Mouse (Mus musculus): ENCODE results near the gene Ptpn6. TPM values are rescaled to one million over a fixed set of nuclear protein-coding genes. Genes with fewer than 3 reads are reported as not detected.
A peak's percentile ranks its signal among the peaks of the same experiment; 100 is the strongest.

Gene Ptpn6
- polyA plus RNA-seq, 1 experiment, result 2.9 TPM

DNA sequence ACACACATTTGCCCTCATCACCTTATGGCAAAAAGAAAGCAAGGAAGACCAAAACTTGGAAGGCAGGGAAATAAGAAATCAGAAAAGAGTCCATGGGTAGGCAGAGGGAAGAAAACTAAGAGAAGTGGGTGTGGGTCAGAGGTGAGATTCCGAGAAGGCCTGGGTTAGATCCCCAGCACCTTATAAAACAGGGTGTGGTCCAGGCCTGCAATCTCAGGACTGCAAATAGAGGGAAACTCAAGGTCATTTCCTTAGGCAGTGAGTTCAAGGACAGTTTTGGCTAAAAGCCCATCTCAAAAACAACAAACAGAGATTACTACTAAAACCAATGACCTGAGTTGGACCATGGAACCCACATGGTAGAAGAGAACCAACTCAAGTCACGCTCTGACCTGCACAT lies 15.3 kb upstream of the Ptpn6 start:
- no peak for DNase-seq (ENCODE audit: low read depth)
- TF ChIP-seq POLR2A (IDR thresholded peaks at IDR 0.05; ENCODE audit: borderline replicate concordance, extremely low read depth, insufficient read depth, insufficient read length, poor library complexity, severe bottlenecking) (no peak), CTCF (IDR thresholded peaks at IDR 0.05; ENCODE audit: borderline replicate concordance, extremely low read depth, insufficient read depth, insufficient read length) (no peak)

DNA sequence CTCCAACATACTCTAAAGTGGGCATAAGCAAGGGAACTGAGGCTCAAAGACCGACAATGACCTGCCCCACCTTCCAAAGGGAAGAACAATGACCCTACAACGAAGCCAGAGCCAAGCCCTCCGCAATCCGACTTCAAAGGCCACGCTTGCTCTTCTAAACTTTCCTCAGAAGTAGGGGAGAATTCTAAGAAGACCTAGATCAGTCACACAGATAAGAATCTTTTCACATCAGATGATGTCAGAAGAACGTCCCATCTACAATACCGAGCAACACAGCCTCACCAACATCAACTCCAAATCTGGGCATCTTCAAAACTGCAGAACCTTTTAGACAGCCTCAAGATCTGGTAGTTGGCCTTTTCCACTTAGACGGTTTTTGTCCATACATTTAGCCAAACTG lies 11.9 kb upstream of the Ptpn6 start:
- no peak for TF ChIP-seq POLR2A (IDR thresholded peaks at IDR 0.05; ENCODE audit: borderline replicate concordance, extremely low read depth, insufficient read depth, insufficient read length, poor library complexity, severe bottlenecking)
- no peak for TF ChIP-seq CTCF (IDR thresholded peaks at IDR 0.05; ENCODE audit: borderline replicate concordance, extremely low read depth, insufficient read depth, insufficient read length)
- DNase-seq (ENCODE audit: low read depth), result no peak

- TF ChIP-seq CTCF (IDR thresholded peaks at IDR 0.05; ENCODE audit: borderline replicate concordance, extremely low read depth, insufficient read depth, insufficient read length), result no peak
- TF ChIP-seq POLR2A (IDR thresholded peaks at IDR 0.05; ENCODE audit: borderline replicate concordance, extremely low read depth, insufficient read depth, insufficient read length, poor library complexity, severe bottlenecking), result no peak
- no peak for DNase-seq (ENCODE audit: low read depth)
Measured at GRCm38 (mm10) chr6:124746654-124747632, 8.4 kb upstream of the Ptpn6 start.

DNA sequence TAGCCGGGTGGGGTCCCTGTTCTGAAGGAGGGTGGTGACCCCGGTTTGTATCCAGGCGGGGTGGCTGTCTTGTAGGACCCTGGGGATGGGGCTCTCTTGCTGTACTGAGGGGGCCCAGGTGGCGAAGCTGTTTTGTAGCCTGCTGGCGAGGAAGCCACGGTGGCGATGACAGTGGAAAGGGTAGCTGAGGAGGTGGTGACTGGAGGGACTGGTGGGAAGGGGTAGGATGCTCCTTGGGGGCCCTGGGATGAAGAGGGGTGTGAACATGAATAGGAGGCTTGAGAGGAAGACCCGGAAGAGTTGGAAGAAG lies 7.7 kb upstream of the Ptpn6 start:
- no peak for DNase-seq (ENCODE audit: low read depth)

GRCm38 (mm10) chr6:124745490-124746295 lies 7.2 kb upstream of the Ptpn6 start:
- TF ChIP-seq POLR2A (IDR thresholded peaks at IDR 0.05; ENCODE audit: borderline replicate concordance, extremely low read depth, insufficient read depth, insufficient read length, poor library complexity, severe bottlenecking) (no peak; the same call in 1 of the 2 replicates), CTCF (IDR thresholded peaks at IDR 0.05; ENCODE audit: borderline replicate concordance, extremely low read depth, insufficient read depth, insufficient read length) (peak; percentile 82)

More for the DNA sequence above, 7.7 kb upstream of the Ptpn6 start:
- TF ChIP-seq POLR2A (IDR thresholded peaks at IDR 0.05; ENCODE audit: borderline replicate concordance, extremely low read depth, insufficient read depth, insufficient read length, poor library complexity, severe bottlenecking) (no peak), CTCF (IDR thresholded peaks at IDR 0.05; ENCODE audit: borderline replicate concordance, extremely low read depth, insufficient read depth, insufficient read length) (no peak)

GRCm38 (mm10) chr6:124744755-124745321 lies 6.3 kb upstream of the Ptpn6 start:
- TF ChIP-seq POLR2A (IDR thresholded peaks at IDR 0.05; ENCODE audit: borderline replicate concordance, extremely low read depth, insufficient read depth, insufficient read length, poor library complexity, severe bottlenecking) (no peak), CTCF (IDR thresholded peaks at IDR 0.05; ENCODE audit: borderline replicate concordance, extremely low read depth, insufficient read depth, insufficient read length) (no peak)
- no peak for DNase-seq (ENCODE audit: low read depth)

More at GRCm38 (mm10) chr6:124745490-124746295, 7.2 kb upstream of the Ptpn6 start:
- DNase-seq (ENCODE audit: low read depth), result peak; percentile 98

GRCm38 (mm10) chr6:124743647-124744046 lies 5.1 kb upstream of the Ptpn6 start:
- TF ChIP-seq POLR2A (IDR thresholded peaks at IDR 0.05; ENCODE audit: borderline replicate concordance, extremely low read depth, insufficient read depth, insufficient read length, poor library complexity, severe bottlenecking), result no peak
- no peak for TF ChIP-seq CTCF (IDR thresholded peaks at IDR 0.05; ENCODE audit: borderline replicate concordance, extremely low read depth, insufficient read depth, insufficient read length)
- no peak for DNase-seq (ENCODE audit: low read depth)

GRCm38 (mm10) chr6:124742839-124743514 lies 4.5 kb upstream of the Ptpn6 start:
- no peak for DNase-seq (ENCODE audit: low read depth)
- no peak for TF ChIP-seq POLR2A (IDR thresholded peaks at IDR 0.05; ENCODE audit: borderline replicate concordance, extremely low read depth, insufficient read depth, insufficient read length, poor library complexity, severe bottlenecking)

GRCm38 (mm10) chr6:124741842-124742241 lies 3.3 kb upstream of the Ptpn6 start:
- DNase-seq (ENCODE audit: low read depth), result no peak
- no peak for TF ChIP-seq POLR2A (IDR thresholded peaks at IDR 0.05; ENCODE audit: borderline replicate concordance, extremely low read depth, insufficient read depth, insufficient read length, poor library complexity, severe bottlenecking)
- TF ChIP-seq CTCF (IDR thresholded peaks at IDR 0.05; ENCODE audit: borderline replicate concordance, extremely low read depth, insufficient read depth, insufficient read length), result no peak

DNA sequence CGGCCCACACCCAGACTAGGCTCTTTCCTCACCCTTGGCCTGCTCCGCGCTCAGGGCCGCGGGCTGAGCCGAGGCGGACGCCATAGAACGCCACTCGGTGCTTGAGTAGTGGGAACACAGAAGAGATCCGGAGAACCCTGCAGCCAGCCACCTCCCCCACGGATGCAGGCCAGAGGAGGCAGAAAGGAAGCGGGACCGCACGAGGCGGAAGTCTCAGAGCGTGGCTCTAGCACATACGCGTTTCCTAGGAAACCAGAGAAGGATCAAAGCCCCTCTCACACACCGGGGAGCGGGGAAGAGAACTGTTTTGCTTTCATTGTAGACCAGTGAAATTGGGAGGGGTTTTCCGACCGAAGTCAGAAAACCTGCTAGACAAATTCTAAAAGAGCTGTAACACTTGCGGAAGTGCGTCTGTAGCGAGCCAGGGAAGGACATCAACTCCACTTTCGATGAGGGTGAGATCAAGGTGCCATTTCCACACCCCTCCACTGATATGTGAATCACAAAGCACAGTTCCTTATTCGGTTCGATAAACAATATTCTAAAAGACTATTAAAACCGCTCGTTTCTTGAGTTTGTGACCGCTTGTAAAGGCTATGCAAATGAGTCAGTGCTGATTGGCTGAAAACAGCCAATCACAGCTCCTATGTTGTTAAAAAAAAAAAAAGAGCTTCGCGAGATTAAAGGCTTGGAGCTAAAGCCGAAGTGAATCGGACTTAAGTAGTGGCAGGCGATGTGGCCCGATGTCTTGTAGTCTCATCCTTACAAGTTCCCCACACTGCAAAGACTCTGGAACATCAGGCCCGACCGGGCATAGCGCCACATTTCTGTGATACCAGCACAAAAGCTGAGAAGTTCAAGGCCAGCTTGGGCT lies 2.6 kb upstream of the Ptpn6 start, which contains the start of gene Grcc10:
Gene Grcc10, minus strand, starts transcription at position 487 of the 874 bp plus-strand sequence.
- no peak for TF ChIP-seq CTCF (IDR thresholded peaks at IDR 0.05; ENCODE audit: borderline replicate concordance, extremely low read depth, insufficient read depth, insufficient read length)
- TF ChIP-seq POLR2A (IDR thresholded peaks at IDR 0.05; ENCODE audit: borderline replicate concordance, extremely low read depth, insufficient read depth, insufficient read length, poor library complexity, severe bottlenecking), result peak; percentile 80; the same call in 1 of the 2 replicates

More for the DNA sequence above, 2.6 kb upstream of the Ptpn6 start, which contains the start of gene Grcc10:
- peak; percentile 98 for DNase-seq (ENCODE audit: low read depth)
